Mouse (Mus musculus) lung, adult 2 months (tissue): ENCODE measurements around the gene Ccdc172.

ENCODE experiments used
- CTCF ChIP-seq: fragments of 200-500 bp; IDR thresholded peaks from 2 replicates; pipeline ENCODE4 v1.5.1; 2011; ENCODE audit warnings: mild to moderate bottlenecking, low read length, control low read depth; ENCODE audit not compliant: insufficient read depth
- POLR2A ChIP-seq: fragments of 200-500 bp; IDR thresholded peaks from 2 replicates; pipeline ENCODE4 v1.6.1; 2011; ENCODE audit warnings: low read depth, mild to moderate bottlenecking, control low read depth, low read length, borderline replicate concordance; ENCODE audit errors: extremely low read depth

GRCm38 (mm10) chr19:58523736-58524394, 12.1 kb downstream of the Ccdc172 start:
- TF ChIP-seq CTCF: no peak
- TF ChIP-seq POLR2A: no peak
